ENCODE assay signal across 21 mouse cellular contexts in genomic region chr11:25045339-25045738, GRCm38 (mm10).
DNase-seq lines count a peak whose midpoint lies in the region; ATAC-seq and TF ChIP-seq lines count a peak whose summit lies in the region.
"Had no signal": no experiment of that assay in that cellular context is flagged by ENCODE, and none has a peak within 500 bp of the region (broad histone marks: within the 10 kb centered on the region; RNA-seq: fewer than 3 reads in every experiment).

No protein-coding gene starts in this region.

- H3K27me3 ChIP-seq in forebrain, embryonic 10.5 days (ENCODE audit: poor library complexity, severe bottlenecking) = no peaks in the 10 kb centered on the region
- H3K27me3 ChIP-seq in forebrain, postnatal 0 days (ENCODE audit: insufficient read depth, low read length) = no peaks in the 10 kb centered on the region
- no peaks in the 10 kb centered on the region for H3K27me3 ChIP-seq in forebrain, embryonic 12.5 days
- H3K27me3 ChIP-seq in midbrain, embryonic 14.5 days (ENCODE audit: control insufficient read depth, insufficient read depth, low read length) = no peaks in the 10 kb centered on the region
- no peaks in the 10 kb centered on the region for H3K27me3 ChIP-seq in hindbrain, embryonic 14.5 days (ENCODE audit: control insufficient read depth, insufficient read depth, low read length)
- H3K27me3 ChIP-seq: hindbrain, embryonic 12.5 days; liver, embryonic 13.5 days had no signal

- H3K9ac ChIP-seq in forebrain, postnatal 0 days = no peak overlapping the region
- no peak overlapping the region for H3K9ac ChIP-seq in forebrain, embryonic 12.5 days
- no peak overlapping the region for H3K9ac ChIP-seq in midbrain, embryonic 14.5 days (replicated peaks; ENCODE audit: low read length)
- H3K9ac ChIP-seq in hindbrain, embryonic 14.5 days = no peak overlapping the region
- H3K9ac ChIP-seq: hindbrain, embryonic 12.5 days; liver, embryonic 13.5 days had no signal

- H3K4me2 ChIP-seq in forebrain, postnatal 0 days (ENCODE audit: low read depth) = no peak overlapping the region
- no peak overlapping the region for H3K4me2 ChIP-seq in forebrain, embryonic 12.5 days
- H3K4me2 ChIP-seq in midbrain, embryonic 14.5 days (ENCODE audit: low read length) = no peak overlapping the region
- no peak overlapping the region for H3K4me2 ChIP-seq in hindbrain, embryonic 14.5 days (replicated peaks)
- H3K4me2 ChIP-seq: hindbrain, embryonic 12.5 days; liver, embryonic 13.5 days had no signal

- H3K36me3 ChIP-seq in forebrain, embryonic 10.5 days (replicated peaks) = no peaks in the 10 kb centered on the region
- H3K36me3 ChIP-seq in forebrain, postnatal 0 days (ENCODE audit: insufficient read depth) = no peaks in the 10 kb centered on the region
- no peaks in the 10 kb centered on the region for H3K36me3 ChIP-seq in forebrain, embryonic 12.5 days (replicated peaks)
- H3K36me3 ChIP-seq in midbrain, embryonic 14.5 days (ENCODE audit: control insufficient read depth, insufficient read depth, low read length) = no peaks in the 10 kb centered on the region
- no peaks in the 10 kb centered on the region for H3K36me3 ChIP-seq in hindbrain, embryonic 14.5 days (replicated peaks; ENCODE audit: control insufficient read depth, insufficient read depth)
- H3K36me3 ChIP-seq: hindbrain, embryonic 12.5 days; liver, embryonic 13.5 days had no signal

- 26% methylated on average over 3 of the region's 3 CpGs for WGBS in forebrain, embryonic 10.5 days
- 16% methylated on average over 3 of the region's 3 CpGs for WGBS in forebrain, postnatal 0 days
- WGBS in forebrain, embryonic 12.5 days = 12% methylated on average over 3 of the region's 3 CpGs
- WGBS in midbrain, embryonic 14.5 days = 22% methylated on average over 3 of the region's 3 CpGs
- 48% methylated on average over 3 of the region's 3 CpGs for WGBS in hindbrain, embryonic 14.5 days

- peaks cover 24% of the 10 kb centered on the region for H3K4me1 ChIP-seq in forebrain, embryonic 10.5 days
- H3K4me1 ChIP-seq in forebrain, postnatal 0 days (ENCODE audit: insufficient read depth) = no peaks in the 10 kb centered on the region
- H3K4me1 ChIP-seq in forebrain, embryonic 12.5 days = peaks cover 12% of the 10 kb centered on the region
- H3K4me1 ChIP-seq in midbrain, embryonic 14.5 days (ENCODE audit: control insufficient read depth, insufficient read depth, low read length) = no peaks in the 10 kb centered on the region
- H3K4me1 ChIP-seq in hindbrain, embryonic 14.5 days (replicated peaks; ENCODE audit: control insufficient read depth, insufficient read depth, low read length) = no peaks in the 10 kb centered on the region
- H3K4me1 ChIP-seq: liver, embryonic 13.5 days had no signal

- ATAC-seq in forebrain, postnatal 0 days = no peak
- ATAC-seq in forebrain, embryonic 12.5 days (ENCODE audit: low FRiP score) = peak; percentile 72; the same call in 1 of the 2 replicates
- ATAC-seq in midbrain, embryonic 14.5 days (ENCODE audit: low FRiP score, low TSS enrichment) = peak; percentile 24; the same call in 1 of the 2 replicates
- no peak for ATAC-seq in hindbrain, embryonic 14.5 days (ENCODE audit: low FRiP score)
- ATAC-seq: CD4-positive, CD25-positive, alpha-beta regulatory T cell, adult 4 months; inflammation-experienced regulatory T-cells, adult 6 months had no signal

- DNase-seq in forebrain, embryonic 10.5 days (ENCODE audit: extremely low spot score, low spot score) = no peak
- DNase-seq in forebrain, postnatal 0 days = no peak
- peak; percentile 71 for DNase-seq in brain, embryonic 14.5 days (ENCODE audit: low read depth)
- no peak for DNase-seq in midbrain, embryonic 14.5 days
- DNase-seq in cerebellum, adult 11-12 months = no peak
- no peak for DNase-seq in hindbrain, embryonic 14.5 days (ENCODE audit: low spot score)
- DNase-seq: adrenal gland, postnatal 25 days; gastrocnemius, postnatal 25 days; heart, adult 18-20 months; kidney, adult 8-10 months; layer of hippocampus, postnatal 36 days; liver, embryonic 13.5 days; lung, adult 2 months; lung, postnatal 14 days; right cerebral cortex, postnatal 14 days; thymus, adult 2 months had no signal

- no peak overlapping the region for H3K4me3 ChIP-seq in forebrain, embryonic 10.5 days
- H3K4me3 ChIP-seq in forebrain, postnatal 0 days (ENCODE audit: low read depth, low read length) = no peak overlapping the region
- H3K4me3 ChIP-seq in forebrain, embryonic 12.5 days (replicated peaks) = no peak overlapping the region
- no peak overlapping the region for H3K4me3 ChIP-seq in midbrain, embryonic 14.5 days (replicated peaks; ENCODE audit: low read depth, low read length)
- no peak overlapping the region for H3K4me3 ChIP-seq in hindbrain, embryonic 14.5 days (replicated peaks; ENCODE audit: low read length)
- H3K4me3 ChIP-seq: hindbrain, embryonic 12.5 days; liver, embryonic 13.5 days had no signal

- TF ChIP-seq CTCF in forebrain, postnatal 0 days (IDR thresholded peaks at IDR 0.05; ENCODE audit: low read depth) = no peak
- no peak for TF ChIP-seq CTCF in brain, embryonic 14.5 days (IDR thresholded peaks at IDR 0.05; ENCODE audit: borderline replicate concordance, extremely low read depth, insufficient read depth, insufficient read length)

- H3K27ac ChIP-seq in forebrain, embryonic 10.5 days = peak overlapping the region; percentile 56
- H3K27ac ChIP-seq in forebrain, postnatal 0 days (ENCODE audit: low read depth, low read length) = no peak overlapping the region
- H3K27ac ChIP-seq in forebrain, embryonic 12.5 days = no peak overlapping the region
- no peak overlapping the region for H3K27ac ChIP-seq in midbrain, embryonic 14.5 days (replicated peaks; ENCODE audit: low read depth, low read length)
- H3K27ac ChIP-seq in hindbrain, embryonic 14.5 days = no peak overlapping the region
- H3K27ac ChIP-seq: hindbrain, embryonic 12.5 days; liver, embryonic 13.5 days; stomach, postnatal 0 days had no signal

- H3K9me3 ChIP-seq in forebrain, embryonic 10.5 days = no peaks in the 10 kb centered on the region
- no peaks in the 10 kb centered on the region for H3K9me3 ChIP-seq in forebrain, postnatal 0 days (ENCODE audit: low read length)
- H3K9me3 ChIP-seq in forebrain, embryonic 12.5 days = no peaks in the 10 kb centered on the region
- H3K9me3 ChIP-seq in midbrain, embryonic 14.5 days (ENCODE audit: control insufficient read depth, low read length) = no peaks in the 10 kb centered on the region
- H3K9me3 ChIP-seq in hindbrain, embryonic 14.5 days (ENCODE audit: control insufficient read depth, low read length) = no peaks in the 10 kb centered on the region
- H3K9me3 ChIP-seq: hindbrain, embryonic 12.5 days; liver, embryonic 13.5 days had no signal

- TF ChIP-seq POLR2A in brain, embryonic 14.5 days (IDR thresholded peaks at IDR 0.05; ENCODE audit: borderline replicate concordance, extremely low read depth, insufficient read depth, insufficient read length, poor library complexity, severe bottlenecking) = no peak

Comparison
In these comparisons a context has a peak if more than half of its experiments do, and no peak if none do; other contexts are left out.
1. ATAC-seq: peak in forebrain, embryonic 12.5 days (single experiment) and midbrain, embryonic 14.5 days (single experiment); none in forebrain, postnatal 0 days (single experiment) and hindbrain, embryonic 14.5 days (single experiment).